Mouse (Mus musculus) CH12.LX (cell line): ENCODE results near the gene Pik3c2b. TPM values are rescaled to one million over a fixed set of nuclear protein-coding genes. Genes with fewer than 3 reads are reported as not detected.

Source experiments
- DNase-seq: peaks from one replicate; pipeline ENCODE4 v3.0.0-alpha.2; 2013; ENCODE audit errors: extremely low read depth
- H3K27ac ChIP-seq: 2 replicates; pipeline ENCODE4 v1.5.1; 2012; ENCODE audit warnings: low read depth, mild to moderate bottlenecking, control low read depth, moderate library complexity; ENCODE audit not compliant: insufficient read depth
- H3K27me3 ChIP-seq: replicated peaks from 2 replicates; pipeline ENCODE3; 2012; ENCODE audit warnings: inconsistent platforms
- H3K36me3 ChIP-seq, 2 experiments: replicated peaks in 1 of 2; 2 replicates each; pipeline versions ENCODE3 to v1.6.1; 2012; ENCODE audit warnings: inconsistent platforms in 1 of 2, low read length in 1 of 2, mild to moderate bottlenecking in 1 of 2, mixed read lengths in 1 of 2, moderate library complexity in 1 of 2; ENCODE audit not compliant: control insufficient read depth in 1 of 2, insufficient read depth in 1 of 2
- H3K4me1 ChIP-seq, 2 experiments: 2 replicates each; pipeline ENCODE4 v1.6.1; 2012; ENCODE audit warnings: inconsistent platforms in 1 of 2, moderate library complexity in 1 of 2; ENCODE audit not compliant: insufficient read depth in 2 of 2, control insufficient read depth in 1 of 2
- H3K4me2 ChIP-seq: 2 replicates; pipeline ENCODE4 v1.6.1; 2012; ENCODE audit warnings: low read depth, mild to moderate bottlenecking, control low read depth; ENCODE audit not compliant: poor library complexity, insufficient read depth, severe bottlenecking
- H3K4me3 ChIP-seq, 3 experiments: fragments of 150-350 bp in 1 of 3; sonication (generic) in 1 of 3; replicated peaks in 1 of 3; 2 replicates each; pipeline versions ENCODE3 to v1.5.1; 2011 to 2012; ENCODE audit warnings: low read depth in 2 of 3, low read length in 2 of 3, mild to moderate bottlenecking in 2 of 3, moderate library complexity in 2 of 3, control low read depth in 1 of 3, improper control_type of control experiment in 1 of 3, inconsistent platforms in 1 of 3, mixed read lengths in 1 of 3; ENCODE audit not compliant: poor library complexity in 1 of 3
- H3K79me2 ChIP-seq: replicated peaks from 2 replicates; pipeline ENCODE4 v1.6.1; 2012; ENCODE audit warnings: mild to moderate bottlenecking, moderate library complexity; ENCODE audit not compliant: control insufficient read depth, poor library complexity, insufficient read depth, severe bottlenecking; ENCODE audit errors: extremely low read depth
- H3K9ac ChIP-seq: 2 replicates; pipeline ENCODE4 v1.6.1; 2012; ENCODE audit warnings: low read depth, mild to moderate bottlenecking, control low read depth, moderate library complexity; ENCODE audit not compliant: insufficient read depth
- H3K9me3 ChIP-seq: replicated peaks from 2 replicates; pipeline ENCODE3; 2012; ENCODE audit warnings: low read length, inconsistent platforms, mixed read lengths
- BHLHE40 ChIP-seq: IDR thresholded peaks from 2 replicates; pipeline ENCODE4 v1.6.1; 2011; ENCODE audit warnings: mild to moderate bottlenecking, low read depth, low read length, improper control_type of control experiment
- CHD1 ChIP-seq: IDR thresholded peaks from 2 replicates; pipeline ENCODE4 v1.6.1; 2012; ENCODE audit warnings: low read depth, low read length, improper control_type of control experiment, inconsistent platforms
- CHD2 ChIP-seq: IDR thresholded peaks from 2 replicates; pipeline ENCODE4 v1.6.1; 2011; ENCODE audit warnings: low read length, improper control_type of control experiment
- CTCF ChIP-seq, 2 experiments: IDR thresholded peaks in 1 of 2; conservative IDR thresholded peaks in 1 of 2; 2 replicates each; pipeline ENCODE4 v1.5.1; 2011 to 2012; ENCODE audit warnings: low read depth in 2 of 2, low read length in 2 of 2, improper control_type of control experiment in 1 of 2, inconsistent platforms in 1 of 2, mild to moderate bottlenecking in 1 of 2, moderate library complexity in 1 of 2
- E2F4 ChIP-seq: IDR thresholded peaks from 2 replicates; pipeline ENCODE4 v1.6.1; 2011; ENCODE audit warnings: low read depth, low read length, improper control_type of control experiment; ENCODE audit not compliant: insufficient replicate concordance
- ELF1 ChIP-seq: IDR thresholded peaks from 2 replicates; pipeline ENCODE4 v1.6.1; 2014; ENCODE audit warnings: low read depth, mild to moderate bottlenecking, inconsistent platforms, low read length, improper control_type of control experiment
- EP300 ChIP-seq: IDR thresholded peaks from 2 replicates; pipeline ENCODE4 v1.6.1; 2011; ENCODE audit warnings: low read length, improper control_type of control experiment
- ETS1 ChIP-seq: conservative IDR thresholded peaks from 2 replicates; pipeline ENCODE4 v1.6.1; 2012; ENCODE audit warnings: low read depth, mild to moderate bottlenecking, inconsistent platforms, low read length, improper control_type of control experiment, moderate library complexity
- GABPA ChIP-seq: IDR thresholded peaks from 2 replicates; pipeline ENCODE4 v1.6.1; 2012; ENCODE audit warnings: low read depth, low read length, improper control_type of control experiment, inconsistent platforms; ENCODE audit not compliant: insufficient replicate concordance
- HCFC1 ChIP-seq: IDR thresholded peaks from 2 replicates; pipeline ENCODE4 v1.6.1; 2012; ENCODE audit warnings: low read depth, mild to moderate bottlenecking, inconsistent platforms, low read length, improper control_type of control experiment
- IRF4 ChIP-seq: IDR thresholded peaks from 2 replicates; pipeline ENCODE4 v1.6.1; 2014; ENCODE audit warnings: low read depth, mild to moderate bottlenecking, inconsistent platforms, low read length, improper control_type of control experiment
- JUN ChIP-seq: IDR thresholded peaks from 2 replicates; pipeline ENCODE4 v1.6.1; 2011; ENCODE audit warnings: low read depth, mild to moderate bottlenecking, low read length, improper control_type of control experiment, moderate library complexity; ENCODE audit not compliant: insufficient read depth
- JUND ChIP-seq: conservative IDR thresholded peaks from 2 replicates; pipeline ENCODE4 v1.6.1; 2011; ENCODE audit warnings: low read depth, low read length, improper control_type of control experiment
- KAT2A ChIP-seq: IDR thresholded peaks from 2 replicates; pipeline ENCODE4 v1.6.1; 2012; ENCODE audit warnings: low read length, improper control_type of control experiment, inconsistent platforms; ENCODE audit not compliant: insufficient replicate concordance
- MAFK ChIP-seq: IDR thresholded peaks from 2 replicates; pipeline ENCODE4 v1.6.1; 2011; ENCODE audit warnings: low read length, improper control_type of control experiment; ENCODE audit not compliant: insufficient replicate concordance
- MAX ChIP-seq: IDR thresholded peaks from 2 replicates; pipeline ENCODE4 v1.6.1; 2011; ENCODE audit warnings: low read length, improper control_type of control experiment
- MAZ ChIP-seq: IDR thresholded peaks from 2 replicates; pipeline ENCODE4 v1.6.1; 2012; ENCODE audit warnings: low read depth, mild to moderate bottlenecking, inconsistent platforms, low read length, improper control_type of control experiment, moderate library complexity
- MEF2A ChIP-seq: IDR thresholded peaks from 2 replicates; pipeline ENCODE4 v1.6.1; 2014; ENCODE audit warnings: low read depth, mild to moderate bottlenecking, inconsistent platforms, low read length, improper control_type of control experiment, borderline replicate concordance
- MXI1 ChIP-seq: IDR thresholded peaks from 2 replicates; pipeline ENCODE4 v1.6.1; 2011; ENCODE audit warnings: mild to moderate bottlenecking, low read depth, low read length, improper control_type of control experiment
- MYC ChIP-seq: IDR thresholded peaks from 2 replicates; pipeline ENCODE4 v1.6.1; 2011; ENCODE audit warnings: low read depth, mild to moderate bottlenecking, improper control_type of control experiment, low read length
- NELFE ChIP-seq: IDR thresholded peaks from 2 replicates; pipeline ENCODE4 v1.6.1; 2011; ENCODE audit warnings: low read depth, low read length, improper control_type of control experiment
- NRF1 ChIP-seq: IDR thresholded peaks from 2 replicates; pipeline ENCODE4 v1.6.1; 2014; ENCODE audit warnings: low read depth, mild to moderate bottlenecking, inconsistent platforms, low read length, improper control_type of control experiment, moderate library complexity
- PAX5 ChIP-seq: IDR thresholded peaks from 2 replicates; pipeline ENCODE4 v1.6.1; 2012; ENCODE audit warnings: low read length, inconsistent platforms, mixed read lengths
- POLR2A ChIP-seq: IDR thresholded peaks from 2 replicates; pipeline ENCODE4 v1.6.1; 2011; ENCODE audit warnings: low read depth, mild to moderate bottlenecking, improper control_type of control experiment, low read length
- POLR2AphosphoS2 ChIP-seq: IDR thresholded peaks from 2 replicates; pipeline ENCODE4 v1.6.1; 2011; ENCODE audit warnings: low read depth, low read length, improper control_type of control experiment
- RAD21 ChIP-seq: IDR thresholded peaks from 2 replicates; pipeline ENCODE4 v1.6.1; 2011; ENCODE audit warnings: low read depth, mild to moderate bottlenecking, low read length, improper control_type of control experiment, moderate library complexity
- RCOR1 ChIP-seq: conservative IDR thresholded peaks from 2 replicates; pipeline ENCODE4 v1.6.1; 2012; ENCODE audit warnings: low read depth, mild to moderate bottlenecking, inconsistent platforms, low read length, improper control_type of control experiment
- SIN3A ChIP-seq: IDR thresholded peaks from 2 replicates; pipeline ENCODE4 v1.6.1; 2012; ENCODE audit warnings: low read length, improper control_type of control experiment, inconsistent platforms
- SMC3 ChIP-seq: IDR thresholded peaks from 2 replicates; pipeline ENCODE4 v1.6.1; 2011; ENCODE audit warnings: low read depth, low read length, improper control_type of control experiment
- TBP ChIP-seq: conservative IDR thresholded peaks from 2 replicates; pipeline ENCODE4 v1.6.1; 2011; ENCODE audit warnings: low read depth, low read length, improper control_type of control experiment
- TCF12 ChIP-seq: IDR thresholded peaks from 2 replicates; pipeline ENCODE4 v1.6.1; 2014; ENCODE audit warnings: low read depth, mild to moderate bottlenecking, inconsistent platforms, low read length, improper control_type of control experiment
- UBTF ChIP-seq: IDR thresholded peaks from 2 replicates; pipeline ENCODE4 v1.6.1; 2012; ENCODE audit warnings: low read depth, mild to moderate bottlenecking, inconsistent platforms, low read length, improper control_type of control experiment, moderate library complexity
- USF1 ChIP-seq: IDR thresholded peaks from 2 replicates; pipeline ENCODE4 v1.6.1; 2014; ENCODE audit warnings: low read depth, mild to moderate bottlenecking, inconsistent platforms, low read length, improper control_type of control experiment
- USF2 ChIP-seq: conservative IDR thresholded peaks from 2 replicates; pipeline ENCODE4 v1.6.1; 2011; ENCODE audit warnings: low read depth, low read length, improper control_type of control experiment
- ZC3H11A ChIP-seq: IDR thresholded peaks from 2 replicates; pipeline ENCODE4 v1.6.1; 2012; ENCODE audit warnings: low read depth, mild to moderate bottlenecking, inconsistent platforms, low read length, improper control_type of control experiment
- ZKSCAN1 ChIP-seq: IDR thresholded peaks from 2 replicates; pipeline ENCODE4 v1.6.1; 2012; ENCODE audit warnings: low read depth, inconsistent platforms, low read length, improper control_type of control experiment, borderline replicate concordance
- ZMIZ1 ChIP-seq: IDR thresholded peaks from 2 replicates; pipeline ENCODE4 v1.6.1; 2012; ENCODE audit warnings: low read depth, mild to moderate bottlenecking, inconsistent platforms, low read length, improper control_type of control experiment
- ZNF384 ChIP-seq: IDR thresholded peaks from 2 replicates; pipeline ENCODE4 v1.6.1; 2012; ENCODE audit warnings: low read depth, low read length, improper control_type of control experiment, inconsistent platforms
- dilution Hi-C: fragments of 300-500 bp; cut with MboI; formaldehyde crosslinking; loops from 2 replicates; pipeline ENCODE4 v1.14.3; 2020; ENCODE audit warnings: low sequenced_read_pairs; ENCODE audit not compliant: extremely low pct_unique_long_range_greater_than_20kb, extremely low pct_ligation_motif_present
- in situ Hi-C: fragments of 300-500 bp; cut with MboI; formaldehyde crosslinking; loops from 3 replicates; pipeline ENCODE4 v1.14.3; 2019; ENCODE audit warnings: low sequenced_read_pairs, low pct_ligation_motif_present, low pct_unique_long_range_greater_than_20kb, mixed read lengths
- polyA plus RNA-seq: library from polyadenylated mRNA; unstranded; fragments of >175 nt; gene quantifications from 2 replicates; pipeline ENCODE4 v1.2.1, GENCODE M21; 2012; ENCODE audit warnings: low read depth; ENCODE audit not compliant: insufficient read length
- total RNA-seq, 2 experiments: library from RNA; depleted of rRNA; stranded (reverse); fragments of 300-350 nt in 1 of 2; fragments of >200 nt in 1 of 2; gene quantifications; 2 replicates each; pipeline ENCODE4 v1.2.3; 2012 to 2014

Gene Pik3c2b
- total and polyA plus RNA-seq, 3 experiments, result 8.7 to 16.5 (median 12.0) TPM

DNA sequence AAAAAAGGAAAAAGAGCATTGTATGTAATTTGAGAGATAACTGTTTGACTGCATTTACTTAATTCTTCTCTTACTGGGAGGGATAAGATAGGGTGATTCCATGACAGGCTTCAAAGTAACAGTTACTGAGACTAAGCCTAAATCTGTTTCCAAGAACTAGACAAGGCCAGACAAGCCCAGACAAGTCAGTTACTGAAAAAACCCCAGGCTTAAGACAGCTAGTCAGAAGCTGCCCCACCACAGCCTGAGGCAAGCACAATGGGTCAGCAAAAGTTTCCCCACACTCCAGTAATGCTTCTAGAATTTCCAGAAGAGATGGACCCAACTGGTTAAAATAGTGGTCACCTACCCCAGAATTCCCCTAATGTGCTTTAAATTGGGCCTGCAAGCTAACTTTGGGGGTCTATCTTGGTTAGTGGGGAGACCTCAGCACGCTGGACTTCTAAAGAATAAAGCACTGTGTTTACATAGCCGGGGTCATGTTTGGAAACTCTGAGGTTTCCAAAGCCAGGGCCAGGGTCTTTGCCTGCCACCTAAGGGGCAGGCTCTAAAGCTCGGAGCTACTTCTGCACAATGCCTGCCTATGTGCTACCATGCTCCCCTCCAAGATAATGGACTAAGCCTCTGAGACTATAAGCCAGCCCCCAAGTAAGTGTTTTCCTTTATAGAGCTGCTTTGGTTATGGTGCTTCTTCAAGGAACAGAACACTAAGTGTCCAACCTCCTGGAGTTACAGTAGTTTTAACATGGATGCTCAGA, 25.2 kb upstream of the Pik3c2b start:
- Histone ChIP-seq H3K36me3 (peaks cover 17 to 32% of the 10 kb centered on the region in 2 experiments), H3K4me1 (peaks cover 4 to 22% of the 10 kb centered on the region in 2 experiments; a peak in 3 of 4 replicates), H3K9me3 (peaks cover 3% of the 10 kb centered on the region), H3K79me2 (peaks cover 74% of the 10 kb centered on the region), H3K27me3 (no peaks in the 10 kb centered on the region), H3K4me2 (peak overlapping the region; percentile 90), H3K27ac (peak overlapping the region; percentile 98), H3K4me3 (peak overlapping the region in 2 of 3 experiments; percentile 21 to 25), H3K9ac (peak overlapping the region; percentile 67)
- in situ Hi-C loops (no loop called here), dilution Hi-C loops (no loop called here)
- peak; percentile 86 for DNase-seq
- TF ChIP-seq JUND, result peak; percentile 34; the same call in 1 of the 2 replicates
- TF ChIP-seq ETS1, result peak; percentile 71; the same call in 1 of the 2 replicates
- peak; percentile 85 for TF ChIP-seq ZNF384
- peak; percentile 69; the same call in 1 of the 2 replicates for TF ChIP-seq MXI1
- no peak; the same call in 1 of the 2 replicates for TF ChIP-seq HCFC1
- no peak for TF ChIP-seq PAX5
- peak; percentile 71 for TF ChIP-seq CHD2
- TF ChIP-seq SIN3A, result peak; percentile 92
- TF ChIP-seq ZC3H11A, result no peak
- TF ChIP-seq RAD21, result no peak
- TF ChIP-seq ZKSCAN1, result no peak
- TF ChIP-seq JUN, result peak; percentile 30; the same call in 1 of the 2 replicates
- TF ChIP-seq USF1, result no peak
- TF ChIP-seq CTCF (conservative IDR thresholded peaks at IDR 0.05 in 1 of 2, IDR thresholded peaks at IDR 0.05 in 1 of 2; ENCODE audit: low read depth in 2 of 2, low read length in 2 of 2), result no peak
- peak; percentile 84 for TF ChIP-seq MAFK
- peak; percentile 75; the same call in 1 of the 2 replicates for TF ChIP-seq UBTF
- TF ChIP-seq KAT2A, result 0 out of 2 replicates have a peak, but pooled peaks have one; percentile 43
- TF ChIP-seq NELFE, result peak; percentile 60; the same call in 1 of the 2 replicates
- TF ChIP-seq NRF1, result no peak
- peak; percentile 70 for TF ChIP-seq BHLHE40
- TF ChIP-seq E2F4, result 0 out of 2 replicates have a peak, but pooled peaks have one; percentile 51
- TF ChIP-seq ZMIZ1, result peak; percentile 42; the same call in 1 of the 2 replicates
- peak; percentile 89 for TF ChIP-seq IRF4
- TF ChIP-seq ELF1, result peak; percentile 22; the same call in 1 of the 2 replicates
- no peak for TF ChIP-seq SMC3
- TF ChIP-seq EP300, result peak; percentile 90
- peak; percentile 86 for TF ChIP-seq MAZ
- TF ChIP-seq TCF12, result peak; percentile 93
- TF ChIP-seq USF2, result no peak
- TF ChIP-seq MYC, result peak; percentile 82; the same call in 1 of the 2 replicates
- peak; percentile 60 for TF ChIP-seq POLR2A
- peak; percentile 83; the same call in 1 of the 2 replicates for TF ChIP-seq RCOR1
- TF ChIP-seq MAX, result peak; percentile 73; the same call in 1 of the 2 replicates
- peak; percentile 92 for TF ChIP-seq MEF2A
- TF ChIP-seq GABPA, result no peak
- TF ChIP-seq TBP, result peak; percentile 87
- peak; percentile 99 for TF ChIP-seq CHD1
- no peak for TF ChIP-seq POLR2AphosphoS2
